Mouse (Mus musculus): ENCODE data around the gene BC005624. TPM values are rescaled to one million over a fixed set of nuclear protein-coding genes. Genes with fewer than 3 reads are reported as not detected.

Gene BC005624
- total and polyA plus RNA-seq, 3 experiments: 39.6 to 63.0 TPM; not detected in 1

DNA sequence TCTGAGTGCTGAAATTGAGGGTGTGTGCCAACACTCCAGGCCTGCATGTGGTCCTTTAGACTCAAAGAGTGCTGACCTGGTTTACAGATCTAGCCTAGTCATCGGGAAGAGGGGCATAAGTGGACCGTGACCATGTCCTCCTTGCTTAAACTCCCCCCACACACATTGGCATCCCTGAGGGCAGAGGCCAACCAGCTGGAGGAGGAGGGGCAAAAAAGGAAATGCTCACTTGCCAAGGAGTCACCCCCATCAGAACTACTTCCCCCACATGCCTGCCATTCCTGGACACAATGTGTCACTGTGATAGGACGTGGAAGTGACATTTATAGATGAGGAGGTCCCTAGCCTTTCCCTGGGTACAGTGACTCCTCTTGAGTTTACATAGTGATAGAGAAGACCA lies 43.5 kb upstream of the BC005624 start:
- H3K9me3 ChIP-seq (replicated peaks; ENCODE audit: insufficient read depth, low read length): no peaks in the 10 kb centered on the region
- no peaks in the 10 kb centered on the region for H3K27me3 ChIP-seq (ENCODE audit: control insufficient read depth in 1 of 2, insufficient read depth in 2 of 2, low read length in 2 of 2)
- H3K9ac ChIP-seq (ENCODE audit: control insufficient read depth, low read depth, low read length, poor library complexity, severe bottlenecking): no peak overlapping the region
- no peaks in the 10 kb centered on the region; a peak in 1 of 4 replicates for H3K36me3 ChIP-seq (ENCODE audit: control insufficient read depth in 1 of 2, insufficient read depth in 2 of 2, low read length in 2 of 2)
- no peak for TF ChIP-seq CTCF (IDR thresholded peaks at IDR 0.05 in 2 of 3, conservative IDR thresholded peaks at IDR 0.05 in 1 of 3; ENCODE audit: control insufficient read depth in 1 of 3, insufficient read depth in 1 of 3, low read depth in 2 of 3, low read length in 3 of 3, poor library complexity in 1 of 3, severe bottlenecking in 1 of 3)
- peak; percentile 28 for DNase-seq (ENCODE audit: low read depth, low spot score)
- H3K4me1 ChIP-seq (ENCODE audit: control insufficient read depth in 1 of 2, insufficient read depth in 2 of 2, low read length in 2 of 2): no peaks in the 10 kb centered on the region
- H3K27ac ChIP-seq (ENCODE audit: control insufficient read depth, low read depth, low read length): no peak overlapping the region
- no peak overlapping the region for H3K4me3 ChIP-seq (ENCODE audit: control insufficient read depth in 1 of 2, insufficient read depth in 1 of 2, low read depth in 2 of 2, low read length in 2 of 2)
- H3K79me2 ChIP-seq (ENCODE audit: control insufficient read depth, insufficient read depth, low read length, poor library complexity): no peaks in the 10 kb centered on the region

DNA sequence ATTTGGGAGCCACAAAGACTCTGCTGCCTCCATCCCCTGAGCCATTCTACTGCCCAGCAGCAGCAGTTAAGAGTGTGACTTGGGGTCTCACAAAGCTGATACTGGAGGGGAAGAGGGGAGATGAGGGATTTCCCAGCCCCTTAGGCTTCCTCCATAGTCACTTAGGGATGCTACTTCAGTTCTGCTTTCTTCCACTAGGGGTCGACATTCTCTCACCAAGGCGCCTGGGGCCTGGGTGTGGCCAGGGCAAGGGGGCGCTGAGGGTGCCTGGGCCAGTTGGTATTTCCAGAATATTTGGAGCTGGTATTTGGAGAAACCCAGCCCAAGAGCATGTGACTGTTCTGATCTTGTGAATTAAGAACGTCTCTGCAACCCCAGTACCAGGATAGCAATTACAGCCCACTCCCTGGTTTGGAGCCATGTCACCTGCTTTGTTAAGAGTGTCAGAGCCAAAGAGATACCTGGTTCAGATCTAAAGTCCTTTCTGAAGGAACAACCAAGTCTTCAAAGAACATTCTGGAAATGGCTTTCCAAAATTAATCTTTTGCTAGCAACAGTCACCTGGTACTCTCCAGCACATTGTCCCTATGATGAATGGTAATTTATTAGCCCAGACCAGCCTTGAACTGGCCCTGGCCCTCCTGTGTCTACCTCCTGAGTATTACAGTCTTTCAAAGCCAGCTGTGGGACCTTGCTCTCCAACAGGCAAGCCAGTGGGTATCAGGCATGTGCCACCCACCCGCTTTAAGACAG lies 42.8 kb upstream of the BC005624 start:
- Histone ChIP-seq H3K9ac (ENCODE audit: control insufficient read depth, low read depth, low read length, poor library complexity, severe bottlenecking) (no peak overlapping the region), H3K9me3 (replicated peaks; ENCODE audit: insufficient read depth, low read length) (no peaks in the 10 kb centered on the region), H3K79me2 (ENCODE audit: control insufficient read depth, insufficient read depth, low read length, poor library complexity) (no peaks in the 10 kb centered on the region), H3K36me3 (ENCODE audit: control insufficient read depth in 1 of 2, insufficient read depth in 2 of 2, low read length in 2 of 2) (no peaks in the 10 kb centered on the region), H3K4me1 (ENCODE audit: control insufficient read depth in 1 of 2, insufficient read depth in 2 of 2, low read length in 2 of 2) (no peaks in the 10 kb centered on the region), H3K4me3 (ENCODE audit: control insufficient read depth in 1 of 2, insufficient read depth in 1 of 2, low read depth in 2 of 2, low read length in 2 of 2) (no peak overlapping the region), H3K27me3 (ENCODE audit: control insufficient read depth in 1 of 2, insufficient read depth in 2 of 2, low read length in 2 of 2) (no peaks in the 10 kb centered on the region), H3K27ac (ENCODE audit: control insufficient read depth, low read depth, low read length) (no peak overlapping the region)
- DNase-seq (ENCODE audit: low read depth, low spot score): peak; percentile 70
- TF ChIP-seq TBP (IDR thresholded peaks at IDR 0.05; ENCODE audit: low read depth, low read length) (no peak), MYC (IDR thresholded peaks at IDR 0.05; ENCODE audit: low read depth, low read length) (no peak), CTCF (IDR thresholded peaks at IDR 0.05 in 2 of 3, conservative IDR thresholded peaks at IDR 0.05 in 1 of 3; ENCODE audit: control insufficient read depth in 1 of 3, insufficient read depth in 1 of 3, low read depth in 2 of 3, low read length in 3 of 3, poor library complexity in 1 of 3, severe bottlenecking in 1 of 3) (peak; percentile 97 to 99 (median 99)), SMC3 (IDR thresholded peaks at IDR 0.05; ENCODE audit: low read depth, low read length) (peak; percentile 98), ZC3H11A (IDR thresholded peaks at IDR 0.05; ENCODE audit: low read depth, low read length) (peak; percentile 95), POLR2A (IDR thresholded peaks at IDR 0.05; ENCODE audit: control insufficient read depth in 1 of 2, insufficient read depth in 1 of 2, low read depth in 1 of 2, low read length in 2 of 2, poor library complexity in 1 of 2) (no peak), ETS1 (IDR thresholded peaks at IDR 0.05; ENCODE audit: low read depth, low read length) (no peak), KAT2A (conservative IDR thresholded peaks at IDR 0.05; ENCODE audit: low read depth, low read length) (no peak), RAD21 (IDR thresholded peaks at IDR 0.05; ENCODE audit: low read depth, low read length) (peak; percentile 96)

DNA sequence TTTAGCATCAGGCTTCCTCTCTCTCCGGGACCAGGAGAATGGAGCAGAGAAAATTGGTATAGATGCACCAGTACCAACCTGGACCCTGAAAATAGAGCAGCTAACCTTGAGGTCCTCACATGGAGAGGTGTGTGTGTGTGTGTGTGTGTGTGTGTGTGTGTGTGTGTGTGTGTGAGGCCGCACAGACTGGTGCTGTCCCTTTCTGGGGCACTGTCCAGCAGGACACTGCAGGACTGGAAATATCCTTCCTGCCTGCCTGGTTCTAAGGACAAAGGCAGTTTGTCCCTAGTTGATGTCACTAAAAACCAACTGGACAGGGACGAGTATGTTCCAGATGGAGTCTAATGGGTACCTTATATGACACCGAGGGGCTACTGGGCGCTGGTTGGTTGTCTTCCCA lies 41.9 kb upstream of the BC005624 start:
- DNase-seq (ENCODE audit: low read depth, low spot score): no peak
- Histone ChIP-seq H3K27ac (ENCODE audit: control insufficient read depth, low read depth, low read length) (no peak overlapping the region), H3K9me3 (replicated peaks; ENCODE audit: insufficient read depth, low read length) (no peaks in the 10 kb centered on the region), H3K79me2 (ENCODE audit: control insufficient read depth, insufficient read depth, low read length, poor library complexity) (no peaks in the 10 kb centered on the region), H3K27me3 (ENCODE audit: control insufficient read depth in 1 of 2, insufficient read depth in 2 of 2, low read length in 2 of 2) (no peaks in the 10 kb centered on the region), H3K4me3 (ENCODE audit: control insufficient read depth in 1 of 2, insufficient read depth in 1 of 2, low read depth in 2 of 2, low read length in 2 of 2) (no peak overlapping the region), H3K36me3 (ENCODE audit: control insufficient read depth in 1 of 2, insufficient read depth in 2 of 2, low read length in 2 of 2) (no peaks in the 10 kb centered on the region), H3K9ac (ENCODE audit: control insufficient read depth, low read depth, low read length, poor library complexity, severe bottlenecking) (no peak overlapping the region), H3K4me1 (ENCODE audit: control insufficient read depth in 1 of 2, insufficient read depth in 2 of 2, low read length in 2 of 2) (no peaks in the 10 kb centered on the region)
- TF ChIP-seq CTCF (IDR thresholded peaks at IDR 0.05 in 2 of 3, conservative IDR thresholded peaks at IDR 0.05 in 1 of 3; ENCODE audit: control insufficient read depth in 1 of 3, insufficient read depth in 1 of 3, low read depth in 2 of 3, low read length in 3 of 3, poor library complexity in 1 of 3, severe bottlenecking in 1 of 3) (no peak), NRF1 (IDR thresholded peaks at IDR 0.05; ENCODE audit: insufficient read depth, low read depth, low read length, poor library complexity, severe bottlenecking) (no peak), ZKSCAN1 (IDR thresholded peaks at IDR 0.05; ENCODE audit: low read depth, low read length) (no peak), EP300 (IDR thresholded peaks at IDR 0.05; ENCODE audit: low read depth in 1 of 2, low read length in 2 of 2) (no peak), E2F4 (IDR thresholded peaks at IDR 0.05; ENCODE audit: borderline replicate concordance, low read depth, low read length) (no peak), ZNF384 (IDR thresholded peaks at IDR 0.05; ENCODE audit: low read depth, low read length) (no peak), ZMIZ1 (IDR thresholded peaks at IDR 0.05; ENCODE audit: low read depth, low read length) (no peak), GABPA (IDR thresholded peaks at IDR 0.05; ENCODE audit: low read depth, low read length) (no peak), ETS1 (IDR thresholded peaks at IDR 0.05; ENCODE audit: low read depth, low read length) (no peak), RAD21 (IDR thresholded peaks at IDR 0.05; ENCODE audit: low read depth, low read length) (no peak), GATA1 (IDR thresholded peaks at IDR 0.05; ENCODE audit: low read depth, low read length) (no peak), MYB (IDR thresholded peaks at IDR 0.05; ENCODE audit: low read depth, low read length) (no peak), MAX (IDR thresholded peaks at IDR 0.05; ENCODE audit: low read length) (no peak), MEF2A (IDR thresholded peaks at IDR 0.05; ENCODE audit: extremely low read depth, insufficient replicate concordance, low read depth, low read length, poor library complexity, severe bottlenecking) (no peak), MXI1 (IDR thresholded peaks at IDR 0.05; ENCODE audit: low read depth, low read length) (no peak), POLR2A (IDR thresholded peaks at IDR 0.05; ENCODE audit: control insufficient read depth in 1 of 2, insufficient read depth in 1 of 2, low read depth in 1 of 2, low read length in 2 of 2, poor library complexity in 1 of 2) (no peak), SMC3 (IDR thresholded peaks at IDR 0.05; ENCODE audit: low read depth, low read length) (no peak), USF1 (IDR thresholded peaks at IDR 0.05; ENCODE audit: low read depth, low read length) (no peak), JUND (IDR thresholded peaks at IDR 0.05; ENCODE audit: low read depth, low read length) (no peak)

Measured in MEL (cell line).